Mouse (Mus musculus): Measurements from ENCODE around the gene Pou4f1. TPM values are rescaled to one million over a fixed set of nuclear protein-coding genes. Genes with fewer than 3 reads are reported as not detected.

Pou4f1 gene
- total and polyA plus RNA-seq, 2 experiments from 2014 or later = 2.9 to 6.3 TPM

DNA sequence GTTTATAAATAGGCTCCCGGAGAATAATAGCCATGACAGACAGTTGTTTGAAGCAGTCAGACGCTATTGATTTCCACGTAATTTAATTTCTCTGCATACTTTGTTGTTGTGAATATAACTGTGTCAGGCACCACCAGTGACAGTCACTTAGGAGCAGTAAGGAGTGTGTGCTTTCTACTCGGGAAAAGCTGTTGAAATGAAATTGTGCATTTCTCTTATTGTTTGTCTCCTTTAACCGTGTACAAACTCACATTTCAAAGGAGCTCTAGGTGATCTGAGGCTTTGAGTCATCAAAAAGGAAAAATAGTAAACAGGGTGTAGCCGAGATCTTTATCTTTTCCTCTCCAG lies 798 bp upstream of the Pou4f1 start:
- Histone ChIP-seq H3K4me1 (ENCODE audit: insufficient read depth) (peaks cover 6% of the 10 kb centered on the region; the same call in 1 of the 2 replicates), H3K36me3 (ENCODE audit: insufficient read depth) (no peaks in the 10 kb centered on the region), H3K27ac (ENCODE audit: low read depth, low read length) (no peak overlapping the region), H3K9me3 (ENCODE audit: low read length) (no peaks in the 10 kb centered on the region), H3K27me3 (ENCODE audit: insufficient read depth, low read length) (peaks cover 80% of the 10 kb centered on the region), H3K4me3 (ENCODE audit: low read depth, low read length) (peak overlapping the region; percentile 50; the same call in 1 of the 2 replicates), H3K9ac (no peak overlapping the region), H3K4me2 (ENCODE audit: low read depth) (no peak overlapping the region)
- 5% methylated on average over 6 of the region's 6 CpGs for WGBS
- DNase-seq (no peak), ATAC-seq (no peak)
- TF ChIP-seq CTCF (IDR thresholded peaks at IDR 0.05; ENCODE audit: low read depth) = no peak

DNA sequence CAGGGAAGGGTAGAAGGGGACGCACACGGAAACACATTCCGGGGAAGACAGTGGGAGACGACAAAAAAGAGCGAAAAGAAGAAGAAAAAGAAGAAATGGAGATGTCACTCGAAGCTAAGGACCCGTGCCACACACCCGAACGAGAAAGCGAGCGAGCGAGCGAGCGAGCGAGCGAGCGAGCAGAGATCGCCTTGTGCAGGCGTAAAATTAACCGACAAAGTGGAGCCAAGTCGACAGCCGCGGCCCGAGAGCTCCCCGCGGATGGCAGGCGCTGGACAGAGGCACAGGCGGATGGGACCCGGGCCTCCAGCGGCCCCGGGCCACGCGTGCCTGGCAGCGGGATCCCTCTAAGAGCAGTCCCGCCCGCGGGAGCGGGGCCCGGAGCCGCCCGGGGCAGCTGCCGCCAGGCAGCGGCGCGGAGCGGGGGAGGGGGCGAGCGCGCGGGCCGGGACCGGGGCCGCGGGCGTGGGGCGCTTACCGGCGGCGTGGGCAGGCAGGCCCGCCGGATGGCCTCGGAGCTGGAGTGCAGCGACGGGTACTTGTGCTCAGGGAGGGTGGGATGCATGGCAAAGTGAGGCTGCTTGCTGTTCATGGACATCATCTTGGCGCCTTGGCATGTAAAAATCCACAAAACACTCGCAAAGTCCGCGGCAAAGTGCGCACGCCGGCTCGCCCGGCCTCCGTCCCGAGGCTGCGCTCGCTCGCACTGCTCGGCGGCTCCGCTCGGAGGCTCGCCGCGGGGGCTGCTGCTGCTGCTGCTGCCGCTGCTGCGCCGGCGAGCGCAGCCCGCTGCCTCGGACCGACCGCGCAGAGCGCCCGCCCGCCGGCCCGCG lies 450 bp downstream of the Pou4f1 start:
- WGBS = 1% methylated on average over 91 of the region's 101 CpGs
- Histone ChIP-seq H3K27ac (ENCODE audit: low read depth, low read length) (no peak overlapping the region), H3K4me3 (ENCODE audit: low read depth, low read length) (peak overlapping the region; percentile 50), H3K36me3 (ENCODE audit: insufficient read depth) (no peaks in the 10 kb centered on the region), H3K4me2 (ENCODE audit: low read depth) (peak overlapping the region; percentile 78), H3K9me3 (ENCODE audit: low read length) (no peaks in the 10 kb centered on the region), H3K9ac (peak overlapping the region; percentile 35), H3K27me3 (ENCODE audit: insufficient read depth, low read length) (peaks cover 83% of the 10 kb centered on the region), H3K4me1 (ENCODE audit: insufficient read depth) (no peaks in the 10 kb centered on the region)
- DNase-seq (no peak), ATAC-seq (peak; percentile 63)
- TF ChIP-seq CTCF (IDR thresholded peaks at IDR 0.05; ENCODE audit: low read depth) = no peak

DNA sequence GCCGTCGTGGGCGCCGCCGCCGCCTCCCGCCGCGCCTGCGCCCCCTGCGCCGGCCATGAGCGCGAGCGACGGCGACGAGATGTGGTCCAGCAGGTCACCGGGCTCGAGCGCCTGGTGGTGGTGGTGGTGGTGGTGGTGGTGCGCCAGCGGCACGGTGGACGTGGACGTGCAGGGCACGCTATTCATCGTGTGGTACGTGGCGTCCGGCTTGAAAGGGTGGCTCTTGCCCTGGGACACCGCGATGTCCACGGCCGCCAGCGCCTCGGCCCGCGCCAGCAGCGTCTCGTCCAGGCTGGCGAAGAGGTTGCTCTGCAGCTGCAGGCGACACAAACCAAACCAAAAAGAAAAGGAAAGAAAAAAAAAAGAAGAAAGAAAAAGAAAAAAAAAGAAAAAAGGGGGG lies 1.2 kb downstream of the Pou4f1 start:
- DNase-seq (no peak), ATAC-seq (no peak)
- TF ChIP-seq CTCF (IDR thresholded peaks at IDR 0.05; ENCODE audit: low read depth) = no peak
- H3K27me3 ChIP-seq (ENCODE audit: insufficient read depth, low read length) = peaks cover 81% of the 10 kb centered on the region
- H3K9me3 ChIP-seq (ENCODE audit: low read length) = no peaks in the 10 kb centered on the region
- under 1% methylated on average over 41 of the region's 43 CpGs for WGBS
- H3K36me3 ChIP-seq (ENCODE audit: insufficient read depth) = no peaks in the 10 kb centered on the region
- no peaks in the 10 kb centered on the region for H3K4me1 ChIP-seq (ENCODE audit: insufficient read depth)
- 0 out of 2 replicates have a peak overlapping the region, but pooled peaks have one; percentile 29 for H3K4me3 ChIP-seq (ENCODE audit: low read depth, low read length)
- no peak overlapping the region for H3K27ac ChIP-seq (ENCODE audit: low read depth, low read length)
- H3K9ac ChIP-seq = no peak overlapping the region
- peak overlapping the region; percentile 49; the same call in 1 of the 2 replicates for H3K4me2 ChIP-seq (ENCODE audit: low read depth)

DNA sequence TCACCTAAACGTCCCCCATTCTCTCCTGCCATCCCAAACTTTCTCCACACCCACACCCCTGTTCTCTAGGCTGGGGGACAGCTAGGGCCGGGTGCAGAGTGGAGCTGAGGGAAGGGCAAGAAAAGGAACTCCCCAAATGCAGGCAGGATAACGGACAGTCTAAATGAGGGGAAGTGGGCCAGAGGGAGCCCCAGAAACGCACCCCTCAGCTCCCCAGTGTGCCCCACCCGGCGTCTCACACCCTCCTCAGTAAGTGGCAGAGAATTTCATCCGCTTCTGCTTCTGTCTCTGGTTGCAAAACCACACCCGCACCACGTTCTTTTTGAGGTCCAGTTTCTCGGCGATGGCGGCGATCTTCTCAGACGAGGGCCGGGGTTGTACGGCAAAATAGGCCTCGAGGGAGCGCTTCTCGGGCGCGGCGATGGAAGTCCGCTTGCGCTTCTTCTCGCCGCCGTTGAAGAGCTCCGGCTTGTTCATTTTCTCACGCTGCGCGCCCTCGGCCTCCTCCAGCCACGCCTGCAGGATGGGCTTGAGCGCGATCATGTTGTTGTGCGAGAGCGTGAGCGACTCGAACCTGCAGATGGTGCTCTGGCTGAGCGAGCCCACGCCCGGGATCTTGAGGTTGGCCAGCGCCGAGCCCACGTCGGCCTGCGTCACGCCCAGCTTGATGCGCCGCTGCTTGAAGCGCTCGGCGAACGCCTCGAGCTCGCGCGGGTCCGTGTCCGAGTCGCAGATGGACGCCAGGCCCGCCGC lies 2.1 kb downstream of the Pou4f1 start:
- no peaks in the 10 kb centered on the region for H3K9me3 ChIP-seq (ENCODE audit: low read length)
- 2% methylated on average over 64 of the region's 64 CpGs for WGBS
- H3K9ac ChIP-seq = 0 out of 2 replicates have a peak overlapping the region, but pooled peaks have one; percentile 3
- H3K27me3 ChIP-seq (ENCODE audit: insufficient read depth, low read length) = peaks cover 81% of the 10 kb centered on the region
- no peaks in the 10 kb centered on the region for H3K36me3 ChIP-seq (ENCODE audit: insufficient read depth)
- peak overlapping the region; percentile 29 for H3K4me3 ChIP-seq (ENCODE audit: low read depth, low read length)
- TF ChIP-seq CTCF (IDR thresholded peaks at IDR 0.05; ENCODE audit: low read depth) = 0 out of 2 replicates have a peak, but pooled peaks have one; percentile 14
- no peak overlapping the region for H3K27ac ChIP-seq (ENCODE audit: low read depth, low read length)
- ATAC-seq (no peak), DNase-seq (no peak)
- no peaks in the 10 kb centered on the region for H3K4me1 ChIP-seq (ENCODE audit: insufficient read depth)
- H3K4me2 ChIP-seq (ENCODE audit: low read depth) = peak overlapping the region; percentile 49

DNA sequence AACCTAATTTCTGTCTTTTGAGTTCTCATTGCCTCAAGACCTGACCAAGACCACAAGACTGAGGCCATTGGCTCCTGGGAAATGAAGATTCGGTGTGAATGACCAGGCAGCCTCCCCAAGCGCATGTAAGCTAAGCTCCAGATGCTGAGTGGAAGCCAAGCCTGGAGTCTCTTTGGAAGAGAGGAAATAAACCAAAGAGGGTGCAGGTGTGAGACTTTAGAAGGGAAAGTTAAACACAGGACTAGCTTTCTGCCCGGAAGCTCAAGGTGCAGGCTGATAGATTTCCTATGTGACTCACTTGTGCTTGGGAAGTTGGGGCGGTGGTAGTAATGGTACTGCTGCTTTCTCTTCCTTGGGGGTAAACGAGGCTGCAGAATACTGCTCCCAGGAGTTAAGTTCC lies 3.0 kb downstream of the Pou4f1 start:
- Histone ChIP-seq H3K36me3 (ENCODE audit: insufficient read depth) (no peaks in the 10 kb centered on the region), H3K4me2 (ENCODE audit: low read depth) (no peak overlapping the region), H3K27ac (ENCODE audit: low read depth, low read length) (no peak overlapping the region), H3K27me3 (ENCODE audit: insufficient read depth, low read length) (peaks cover 79% of the 10 kb centered on the region), H3K9ac (no peak overlapping the region), H3K4me1 (ENCODE audit: insufficient read depth) (no peaks in the 10 kb centered on the region), H3K4me3 (ENCODE audit: low read depth, low read length) (no peak overlapping the region), H3K9me3 (ENCODE audit: low read length) (no peaks in the 10 kb centered on the region)
- ATAC-seq = no peak
- DNase-seq = no peak
- TF ChIP-seq CTCF (IDR thresholded peaks at IDR 0.05; ENCODE audit: low read depth) = no peak
- WGBS = 5% methylated on average over 5 of the region's 5 CpGs

DNA sequence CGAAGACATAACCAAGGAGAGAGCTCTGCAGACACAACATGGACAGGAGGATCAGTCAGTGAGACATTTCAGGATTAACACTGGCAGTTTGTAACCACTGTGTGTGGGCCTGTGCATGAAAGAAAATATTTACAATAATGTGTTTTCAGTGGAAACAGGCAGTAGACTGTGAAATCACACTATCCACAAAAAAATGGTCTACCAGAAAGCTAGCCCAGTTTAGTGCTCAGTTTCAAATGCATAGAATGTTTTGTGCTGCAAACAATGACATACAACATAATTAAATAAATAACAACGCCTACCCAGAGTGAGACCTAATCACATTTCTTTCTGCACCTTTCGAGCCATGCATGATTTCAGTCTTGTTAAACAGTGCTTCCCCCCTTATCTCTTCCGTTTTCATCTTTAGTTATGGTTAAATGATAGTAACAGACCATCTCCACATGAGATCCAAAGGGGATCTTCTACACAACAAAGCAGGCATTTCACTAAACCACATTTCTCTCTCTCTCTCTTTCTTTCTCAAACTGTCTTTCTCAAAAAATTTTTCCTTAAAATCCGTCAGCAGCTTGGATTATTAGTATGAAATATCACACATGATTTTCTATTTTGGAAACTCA lies 4.1 kb downstream of the Pou4f1 start:
- no peaks in the 10 kb centered on the region for H3K36me3 ChIP-seq (ENCODE audit: insufficient read depth)
- WGBS = 8% methylated on average over 5 of the region's 5 CpGs

More for the DNA sequence above, 4.1 kb downstream of the Pou4f1 start:
- ATAC-seq (no peak), DNase-seq (no peak)
- Histone ChIP-seq H3K27me3 (ENCODE audit: insufficient read depth, low read length) (peaks cover 69% of the 10 kb centered on the region), H3K9me3 (ENCODE audit: low read length) (no peaks in the 10 kb centered on the region), H3K4me1 (ENCODE audit: insufficient read depth) (no peaks in the 10 kb centered on the region), H3K9ac (no peak overlapping the region), H3K27ac (ENCODE audit: low read depth, low read length) (no peak overlapping the region), H3K4me3 (ENCODE audit: low read depth, low read length) (no peak overlapping the region), H3K4me2 (ENCODE audit: low read depth) (no peak overlapping the region)
- no peak for TF ChIP-seq CTCF (IDR thresholded peaks at IDR 0.05; ENCODE audit: low read depth)
